Mouse (Mus musculus) adrenal gland, adult 2 months (tissue): ENCODE measurements at regions not wholly inside any gene's neighbourhood (a gene's known extent, or its start where the extent isn't known, plus 50 kb on each side); places are given as distances from the start of the nearest gene placed in this dataset.
A peak's percentile ranks its signal among the peaks of the same experiment; 100 is the strongest.
"Not testable (repeated sequence)": the region's sequence is repeated elsewhere in the genome, so short reads cannot be mapped to it uniquely, and the experiment has no call there.

Experiments used
- DNase-seq: peaks from one replicate; pipeline ENCODE4 v3.0.0; 2021

DNA sequence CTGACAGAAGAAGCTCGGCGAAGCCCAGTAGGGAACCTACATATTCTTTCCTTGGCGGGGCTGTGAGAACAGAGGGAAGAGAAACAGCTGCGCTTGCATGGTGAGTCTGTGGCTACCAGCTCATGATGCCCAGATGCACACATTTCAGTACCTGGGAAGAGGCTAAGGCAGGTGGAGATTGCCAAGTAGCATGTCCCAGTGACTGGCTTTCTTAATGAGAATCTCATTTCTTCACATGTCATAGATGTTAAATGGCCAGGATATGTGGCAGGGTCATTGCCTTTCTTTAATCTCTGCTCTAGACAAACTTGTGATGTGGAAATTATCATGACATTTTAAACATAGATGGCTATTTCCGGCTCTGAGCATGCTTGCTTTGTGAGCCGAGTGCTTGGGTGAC is 109.5 kb upstream of the Tns3 start:
- DNase-seq = no peak

DNA sequence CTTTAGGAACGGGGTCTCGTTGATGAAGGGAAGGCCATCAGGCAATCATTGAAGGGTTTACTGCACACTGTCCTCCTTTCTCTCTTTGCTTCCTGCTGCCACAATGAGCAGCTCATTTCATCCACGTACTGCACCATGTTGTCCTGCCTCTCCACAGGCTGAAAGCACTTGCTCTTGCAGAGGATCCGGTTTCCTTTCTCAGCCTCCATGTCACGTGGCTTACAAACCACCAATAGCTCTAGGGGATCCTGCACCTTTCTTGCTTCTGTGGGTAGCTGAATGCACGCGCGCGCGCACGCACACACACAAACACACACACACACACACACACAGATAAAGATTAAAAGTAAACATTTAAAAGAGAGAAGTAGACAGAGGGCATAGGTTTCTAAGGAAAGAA is 108.9 kb upstream of the Tns3 start:
- no peak for DNase-seq

DNA sequence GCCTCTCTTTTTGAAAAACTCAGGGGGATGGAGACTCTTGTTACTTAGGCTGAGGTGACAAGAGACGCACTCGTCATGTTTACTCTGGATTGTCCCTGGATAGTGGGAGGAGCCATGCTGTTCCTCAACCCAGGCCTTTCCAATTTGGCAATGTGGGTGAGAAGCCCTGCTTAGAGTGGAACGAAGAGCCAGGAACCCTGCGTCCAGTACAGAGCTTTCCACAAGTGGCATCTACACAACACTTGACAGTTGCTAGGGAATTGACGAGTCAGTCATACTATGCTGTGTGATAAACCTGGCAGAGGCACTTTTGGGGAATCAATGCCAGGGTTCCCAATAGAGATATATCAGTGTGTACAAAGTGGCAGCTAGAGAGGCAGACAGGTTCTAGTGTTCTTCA is 108.2 kb upstream of the Tns3 start:
- DNase-seq = no peak

DNA sequence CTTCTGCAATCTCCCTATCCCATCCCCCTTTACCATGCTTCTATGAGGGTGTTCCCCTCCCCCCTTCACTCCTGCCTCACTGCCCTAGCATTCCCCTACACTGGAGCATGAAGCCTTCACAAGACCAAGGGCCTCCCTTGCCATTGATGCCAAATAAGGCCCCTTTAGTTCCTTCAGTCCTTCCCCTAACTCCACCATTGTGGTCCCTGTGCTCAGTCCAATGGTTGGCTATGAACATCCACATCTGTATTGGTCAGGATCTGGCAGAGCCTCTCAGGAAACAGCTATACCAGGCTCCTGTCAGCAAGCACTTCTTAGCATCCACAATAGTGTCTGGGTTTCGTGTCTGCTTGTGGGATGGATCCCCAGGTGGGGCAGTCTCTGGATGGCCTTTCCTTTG is 104.4 kb upstream of the Tns3 start:
- DNase-seq = not testable (repeated sequence)

DNA sequence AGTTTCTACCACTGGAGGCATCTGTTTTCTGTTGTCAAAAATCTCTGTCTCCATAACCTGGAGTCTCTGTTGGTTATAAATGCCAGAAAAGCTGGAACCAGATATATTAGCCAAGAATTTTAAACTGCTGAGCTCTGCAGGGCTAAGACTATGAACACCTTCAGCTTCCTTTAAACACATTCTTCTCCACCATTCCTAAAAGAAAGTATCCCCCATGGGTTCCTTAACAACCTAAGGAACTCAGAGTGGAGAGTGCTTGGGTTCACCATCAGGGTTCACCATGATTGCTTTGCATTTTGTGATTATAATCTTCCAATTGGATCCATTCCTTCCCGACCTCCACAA is 101.2 kb upstream of the Tns3 start:
- DNase-seq = no peak

DNA sequence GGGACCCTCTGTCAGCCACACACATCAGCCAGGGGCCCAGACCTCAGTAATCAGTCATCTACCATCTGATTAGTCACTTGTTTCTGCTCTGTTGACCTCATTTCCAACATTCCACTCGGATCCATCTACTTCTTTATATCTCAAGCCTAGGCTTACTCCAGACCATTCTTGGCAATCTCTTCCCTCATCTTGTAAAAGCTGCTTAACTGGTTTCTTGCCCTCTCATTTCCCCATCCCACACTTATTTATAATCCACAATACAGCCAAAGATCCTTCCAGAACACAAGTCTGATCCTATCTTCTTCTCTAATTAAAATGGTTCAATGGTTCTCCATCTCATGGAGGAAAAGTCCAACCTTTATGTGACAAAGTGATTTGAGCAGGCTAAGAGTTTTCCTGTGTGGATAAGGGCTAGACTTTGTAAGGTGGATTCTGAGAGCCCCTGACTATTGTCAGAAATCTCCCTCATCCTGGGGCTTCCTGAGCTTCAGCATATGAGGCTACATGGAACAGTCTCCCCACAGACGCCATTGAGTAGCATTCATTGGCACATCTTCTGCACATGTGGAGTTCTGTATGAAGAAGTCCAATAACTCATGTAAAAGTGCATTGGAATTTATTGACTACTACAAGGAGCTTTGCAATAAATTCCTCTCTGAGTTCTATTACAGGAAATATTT is 100.7 kb upstream of the Tns3 start:
- no peak for DNase-seq

DNA sequence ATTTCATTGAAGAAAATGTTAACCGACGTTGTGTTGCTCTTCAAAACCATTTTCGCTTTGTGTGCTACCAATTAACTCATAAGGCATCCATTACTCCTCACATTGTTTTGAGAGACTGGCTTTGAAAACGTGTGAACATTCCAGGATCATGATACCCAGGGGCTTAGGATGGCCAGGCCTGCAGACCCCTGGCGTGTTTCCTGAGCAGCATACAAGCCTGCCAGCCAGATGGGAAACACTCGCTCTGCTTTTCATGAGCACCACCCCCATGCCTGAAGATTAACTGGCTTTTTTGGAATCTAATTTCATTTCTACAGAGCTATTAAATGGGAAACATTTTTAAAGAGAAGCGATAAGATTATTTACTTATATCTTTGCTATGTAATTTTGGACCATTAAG is 99.1 kb upstream of the Tns3 start:
- DNase-seq = no peak

DNA sequence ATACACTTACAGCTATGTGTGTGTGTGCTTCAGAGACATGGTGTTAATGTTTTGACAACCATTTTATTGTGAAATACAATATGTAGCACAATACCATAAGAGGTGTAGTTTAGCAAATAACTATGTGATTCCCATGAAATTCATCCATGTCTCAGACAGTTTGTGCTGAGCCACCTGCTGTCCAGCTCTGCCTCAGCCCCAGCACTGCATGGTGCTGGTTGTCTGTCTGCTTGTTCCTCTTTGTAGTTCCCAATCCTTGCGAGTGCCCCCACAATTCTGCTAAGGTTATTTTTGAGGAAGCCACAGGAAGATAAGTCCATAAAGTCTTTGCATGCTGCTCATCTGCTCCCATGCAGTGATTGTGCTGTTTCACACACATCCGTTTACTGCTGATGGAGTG is 97.8 kb upstream of the Tns3 start:
- DNase-seq = no peak

DNA sequence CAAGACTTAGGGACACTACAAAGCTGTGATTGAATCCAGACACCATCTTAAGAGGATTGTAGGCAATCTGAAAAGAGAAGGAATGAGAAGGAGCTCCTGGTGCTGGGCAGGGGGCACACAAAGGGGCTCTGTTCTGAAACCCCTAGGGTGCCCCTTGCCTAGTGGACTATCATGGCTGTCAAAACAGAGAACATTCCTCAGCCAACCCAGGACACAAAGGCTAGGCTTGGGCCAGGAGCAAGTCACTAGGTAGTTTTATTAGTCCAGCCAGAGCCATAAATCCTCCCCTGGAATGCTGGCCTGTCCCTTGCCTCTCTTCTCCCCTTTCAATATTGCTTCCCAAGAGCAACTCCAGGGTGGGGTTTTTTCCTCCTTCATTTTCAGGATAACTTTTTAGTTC is 97.3 kb upstream of the Tns3 start:
- peak; percentile 9 for DNase-seq

DNA sequence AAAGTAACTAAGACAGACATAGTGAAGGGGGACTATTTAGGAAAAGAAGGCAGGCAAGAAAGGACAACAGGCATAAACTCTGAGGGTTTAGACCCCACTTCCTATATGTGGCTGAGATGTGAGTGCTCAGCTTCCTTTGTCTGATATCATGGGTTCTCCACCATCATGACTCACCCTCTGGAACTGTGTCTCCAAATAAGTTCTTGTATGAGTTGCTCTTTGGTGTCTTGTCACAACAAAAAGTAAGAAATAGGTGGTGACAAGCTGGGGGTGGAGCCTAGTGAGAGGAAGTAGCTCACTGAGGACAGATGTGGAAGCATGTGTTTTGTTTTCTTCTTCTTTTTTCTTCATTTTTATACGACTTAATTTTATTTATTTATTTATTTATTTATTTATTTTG is 95.5 kb upstream of the Tns3 start:
- DNase-seq = no peak

DNA sequence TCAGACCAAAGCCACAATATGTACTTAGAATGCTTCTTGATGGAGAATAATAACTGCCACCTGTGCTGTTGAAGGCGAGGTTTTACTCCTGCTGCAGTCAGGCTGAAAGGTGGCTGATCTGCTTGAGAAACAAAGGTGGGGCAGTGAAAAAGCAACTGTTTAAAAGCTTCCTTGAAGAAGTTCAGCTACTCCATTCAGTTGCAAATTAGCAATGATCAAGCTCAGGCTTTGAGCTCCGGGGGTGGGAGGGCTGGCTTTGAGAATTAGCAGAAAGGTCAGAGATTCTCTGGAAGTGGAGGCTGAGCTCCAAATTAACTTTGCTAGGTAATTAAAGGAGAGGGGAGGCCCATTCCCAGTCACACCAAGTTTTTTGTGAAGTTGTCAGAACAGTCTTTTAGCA is 90.2 kb upstream of the Tns3 start:
- not testable (repeated sequence) for DNase-seq

DNA sequence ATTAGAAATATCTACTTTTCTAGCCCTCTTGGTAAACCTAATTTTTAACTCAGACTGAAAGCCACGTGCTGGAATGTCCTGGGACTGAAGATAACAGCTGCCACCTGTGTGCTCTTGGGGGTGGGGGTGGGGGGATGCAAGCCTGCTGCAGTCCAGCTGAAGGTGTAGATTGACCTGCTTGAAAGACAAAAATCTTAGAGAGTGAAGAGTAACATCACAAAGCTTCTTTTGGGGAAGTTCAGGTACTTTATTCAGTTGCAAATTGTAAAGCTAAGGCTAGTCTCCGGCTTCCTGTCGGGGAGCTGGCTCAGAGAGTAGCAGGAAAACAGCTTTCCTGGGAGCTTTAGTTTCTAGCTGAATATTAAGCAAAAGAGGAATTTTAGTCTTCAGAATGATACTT is 71.4 kb upstream of the Tns3 start:
- DNase-seq = not testable (repeated sequence)

DNA sequence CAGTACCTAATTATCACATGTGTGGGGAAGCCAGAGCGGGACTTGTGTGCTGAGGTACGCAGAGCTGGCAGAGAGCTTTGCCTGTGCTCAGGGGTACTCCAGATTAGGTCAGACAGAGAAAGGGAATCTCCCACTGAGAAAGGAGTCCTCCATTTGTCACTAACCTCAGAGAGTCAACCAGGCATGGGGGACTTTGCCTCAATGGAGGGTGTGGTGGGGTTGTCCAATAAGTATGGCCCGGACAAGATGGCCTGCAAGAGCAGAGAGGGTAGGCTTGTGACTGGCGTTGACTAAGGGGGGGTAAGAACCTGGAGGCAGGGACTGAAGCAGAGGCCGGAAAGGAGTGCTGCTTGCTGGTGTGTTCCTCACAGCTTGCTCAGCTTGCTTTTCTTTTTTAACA is 62.7 kb upstream of the Tns3 start:
- DNase-seq = no peak

DNA sequence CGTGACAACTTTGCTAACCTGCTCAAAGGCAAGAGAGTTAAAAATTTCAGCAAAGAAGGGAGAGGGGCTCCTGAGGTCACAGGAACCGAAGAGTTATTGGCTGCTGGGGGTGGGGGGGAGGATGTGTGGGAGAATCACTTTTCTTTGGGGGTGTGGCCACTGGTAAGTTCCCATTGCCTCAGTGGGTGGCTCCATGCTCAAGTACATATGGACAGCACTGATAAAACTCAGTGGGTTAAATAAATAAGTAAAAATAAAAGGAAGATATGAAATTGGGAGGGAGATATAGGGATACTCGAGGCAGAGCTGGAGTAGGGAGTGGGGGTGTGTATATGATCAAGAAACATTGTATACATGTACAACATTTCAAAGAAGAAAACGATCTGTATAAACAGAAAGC is 61.2 kb upstream of the Tns3 start:
- no peak for DNase-seq

DNA sequence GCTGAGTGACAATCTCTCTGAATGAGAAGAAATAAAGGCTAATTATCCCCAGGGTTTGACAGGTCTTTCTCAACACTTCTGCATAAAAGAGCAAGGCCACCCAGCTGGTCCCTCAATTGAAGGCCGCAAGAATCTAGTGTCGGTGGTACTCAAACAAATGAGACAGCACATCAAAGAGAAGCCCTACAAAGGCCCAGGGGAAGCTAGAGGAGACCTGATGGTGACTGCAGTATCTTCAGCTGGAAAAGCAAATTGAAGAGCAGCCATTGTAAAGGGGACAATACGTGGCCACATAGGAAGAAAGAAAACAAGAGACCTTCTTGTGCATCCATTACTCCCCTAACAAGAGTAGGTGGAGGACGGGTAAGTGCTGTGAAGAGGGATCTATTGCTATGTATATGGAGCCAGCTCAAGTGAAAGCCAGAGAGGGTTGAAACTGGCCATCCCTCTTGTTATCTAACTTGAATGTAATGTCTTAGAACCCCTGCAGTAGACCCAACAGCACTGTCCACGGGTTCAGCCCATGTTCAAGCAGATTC is 58.8 kb upstream of the Tns3 start:
- no peak for DNase-seq

DNA sequence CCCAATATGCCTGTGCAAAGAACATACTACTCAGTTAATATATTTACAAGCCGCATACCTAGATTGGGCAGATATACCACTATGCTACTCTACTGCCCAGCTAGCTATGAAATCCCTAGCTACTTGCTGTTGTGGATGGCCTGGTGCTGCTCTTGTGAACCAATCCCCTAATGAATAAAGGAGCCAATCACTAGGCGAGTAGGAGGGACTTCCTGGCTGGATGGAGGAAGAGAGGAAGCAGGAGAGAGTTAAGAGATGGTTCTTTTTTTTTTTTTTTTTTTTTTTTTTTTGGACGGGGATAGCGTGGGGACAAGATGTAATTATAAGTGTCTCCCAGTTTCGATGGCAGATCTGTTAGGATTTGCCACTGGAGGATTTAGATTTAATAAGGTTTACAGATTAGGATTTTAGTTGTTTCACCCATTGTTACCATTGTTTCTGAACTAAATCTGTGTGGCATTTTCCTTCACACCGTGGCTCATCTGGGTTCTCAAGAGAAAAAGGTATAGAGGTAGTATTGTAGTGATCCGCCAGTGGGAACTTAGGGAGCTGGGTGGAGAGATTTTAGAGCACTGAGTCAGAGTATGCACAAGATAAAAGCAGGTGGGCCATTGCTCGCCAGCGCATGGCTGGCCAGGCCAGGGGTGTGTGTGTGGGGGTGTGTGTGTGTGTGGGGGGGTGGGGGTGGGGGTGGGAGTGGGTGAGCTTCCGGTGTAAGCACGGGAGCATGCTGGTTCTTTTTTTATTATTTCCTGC is 55.1 kb upstream of the Tns3 start:
- no peak for DNase-seq

DNA sequence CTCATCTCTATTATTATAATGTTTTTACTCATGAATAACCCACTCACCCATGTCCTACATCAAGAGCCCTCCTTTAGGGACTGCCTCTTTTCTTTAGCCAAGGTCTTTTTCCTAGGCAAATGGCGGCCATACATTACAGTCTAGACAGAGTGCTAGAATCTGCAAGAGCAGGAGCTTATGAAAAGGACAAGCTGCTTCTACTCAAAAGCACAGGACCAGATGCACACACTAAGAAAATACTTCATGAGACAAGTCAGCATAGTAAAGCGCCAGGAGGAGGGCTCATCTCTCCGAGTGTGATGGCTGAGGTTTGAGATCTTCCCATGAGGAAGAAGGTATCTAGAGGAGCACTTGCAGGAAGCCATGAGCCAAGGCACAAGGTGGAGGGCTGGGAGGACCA is 53.4 kb upstream of the Tns3 start:
- DNase-seq = no peak

DNA sequence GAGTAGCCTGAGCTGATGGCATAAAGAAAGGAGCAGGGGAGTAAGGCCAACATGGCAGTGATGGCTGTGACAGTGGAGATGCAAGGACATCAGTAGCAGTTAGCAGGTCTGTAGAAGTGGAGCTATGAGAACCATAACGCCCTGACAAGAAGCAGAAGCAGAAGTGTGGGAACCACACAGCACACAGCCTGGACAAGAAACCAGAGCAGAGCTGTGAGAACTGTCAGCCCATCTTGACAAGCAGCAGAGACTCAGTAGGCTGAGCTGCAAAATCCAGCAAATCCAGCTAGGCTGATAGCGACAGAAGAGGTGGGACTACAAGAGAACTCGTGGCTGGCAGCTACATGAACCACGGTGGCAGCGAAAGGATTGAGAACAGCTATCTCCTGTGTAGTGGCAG is 52.5 kb upstream of the Tns3 start:
- DNase-seq = no peak

DNA sequence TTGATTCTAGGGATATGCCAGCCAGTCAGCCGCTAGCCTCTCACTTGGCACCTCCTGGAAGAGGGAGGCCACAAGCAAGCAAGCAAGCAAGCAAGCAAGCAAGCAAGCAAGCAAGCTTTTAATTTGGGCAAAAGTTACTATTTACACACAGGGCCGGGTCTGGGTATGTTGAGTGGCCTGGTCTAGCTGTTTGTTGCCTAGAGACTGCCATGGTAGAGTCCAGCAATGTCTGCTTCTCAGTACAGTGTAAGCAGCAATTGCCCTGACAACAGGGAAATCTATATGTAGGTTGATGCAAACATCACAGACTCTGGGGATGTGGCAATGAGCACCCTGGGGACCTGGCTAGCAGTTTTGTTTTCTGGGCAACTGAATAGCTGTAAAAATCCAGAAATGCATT is 51.4 kb upstream of the Tns3 start:
- DNase-seq = no peak
